Mouse (Mus musculus) G1E (cell line): ENCODE measurements at regions not wholly inside any gene's neighbourhood (a gene's known extent, or its start where the extent isn't known, plus 50 kb on each side); places are given as distances from the start of the nearest gene placed in this dataset.

Source experiments
- ATAC-seq: 2 replicates; pipeline ENCODE4 v1.8.0; 2016; ENCODE audit warnings: mild to moderate bottlenecking; ENCODE audit not compliant: insufficient number of reproducible peaks, poor library complexity, low FRiP score, severe bottlenecking; ENCODE audit errors: extremely low read depth
- DNase-seq: peaks from one replicate; pipeline ENCODE4 v3.0.0; 2012; ENCODE audit warnings: low spot score
- H3K27me3 ChIP-seq: 2 replicates; pipeline ENCODE4 v1.6.1; 2012; ENCODE audit warnings: mild to moderate bottlenecking, low read length, inconsistent platforms; ENCODE audit not compliant: insufficient read depth
- H3K36me3 ChIP-seq: replicated peaks from 2 replicates; pipeline ENCODE3; 2012; ENCODE audit warnings: mild to moderate bottlenecking, inconsistent platforms
- H3K4me1 ChIP-seq: 2 replicates; pipeline ENCODE4 v1.6.1; 2012; ENCODE audit warnings: low read depth, low read length, inconsistent platforms, mixed read lengths; ENCODE audit not compliant: insufficient read depth
- H3K4me3 ChIP-seq: 2 replicates; pipeline ENCODE4 v1.5.1; 2012; ENCODE audit warnings: low read depth, mild to moderate bottlenecking, inconsistent platforms, low read length, moderate library complexity, mixed read lengths
- H3K9me3 ChIP-seq: replicated peaks from 2 replicates; pipeline ENCODE4 v1.6.1; 2012; ENCODE audit warnings: inconsistent platforms
- CTCF ChIP-seq: IDR thresholded peaks from 2 replicates; pipeline ENCODE4 v1.5.1; 2012; ENCODE audit warnings: low read depth, low read length, inconsistent platforms, mixed read lengths
- GATA1 ChIP-seq: IDR thresholded peaks from 2 replicates; pipeline ENCODE4 v1.6.1; 2012; ENCODE audit warnings: borderline replicate concordance, low read length, inconsistent platforms, mixed read lengths
- GATA2 ChIP-seq: IDR thresholded peaks from 2 replicates; pipeline ENCODE4 v1.6.1; 2012; ENCODE audit warnings: low read depth, low read length, inconsistent platforms, borderline replicate concordance
- POLR2AphosphoS5 ChIP-seq: IDR thresholded peaks from 2 replicates; pipeline ENCODE4 v1.6.1; 2012; ENCODE audit warnings: low read depth, low read length, inconsistent platforms; ENCODE audit not compliant: insufficient replicate concordance
- TAL1 ChIP-seq: conservative IDR thresholded peaks from 2 replicates; pipeline ENCODE4 v1.6.1; 2012; ENCODE audit warnings: low read depth, low read length, inconsistent platforms, mixed read lengths

DNA sequence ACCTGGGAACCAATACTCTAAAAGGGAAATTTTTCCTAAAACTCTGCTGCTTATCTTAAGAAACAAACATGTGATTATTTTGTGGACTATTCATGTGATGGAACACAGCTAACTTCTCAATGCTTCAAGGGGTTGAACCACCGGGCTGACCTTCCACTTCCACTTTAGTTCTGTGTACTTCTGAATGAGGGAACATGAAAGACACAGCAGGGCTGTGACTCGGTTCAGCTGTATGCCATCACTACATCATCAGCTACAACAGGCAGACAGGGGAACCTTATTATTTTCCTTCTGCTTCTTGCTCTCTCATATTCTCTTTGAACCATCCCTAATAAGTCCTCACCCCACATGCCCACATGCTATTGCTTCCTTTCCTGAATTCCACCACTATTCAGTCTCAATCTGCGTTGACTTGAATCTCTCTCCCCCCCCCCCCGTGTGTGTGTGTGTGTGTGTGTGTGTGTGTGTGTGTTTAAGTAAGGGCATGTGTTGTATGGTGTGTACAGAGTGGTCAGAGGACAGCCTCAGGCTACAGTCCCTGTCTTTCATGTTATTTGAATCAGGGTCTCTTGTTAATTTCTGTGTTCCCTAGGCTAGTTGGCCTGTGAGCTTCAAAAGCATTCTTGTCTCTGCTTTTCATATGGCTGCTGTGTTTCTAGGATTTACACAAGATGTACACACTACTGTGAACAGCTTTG, 485.7 kb downstream of the Lmo7 start:
- no peak for DNase-seq
- no peak for ATAC-seq
- Histone ChIP-seq H3K36me3 (no peaks in the 10 kb centered on the region), H3K4me3 (no peak overlapping the region), H3K9me3 (peaks cover 28% of the 10 kb centered on the region), H3K4me1 (no peaks in the 10 kb centered on the region), H3K27me3 (no peaks in the 10 kb centered on the region)
- no peak for TF ChIP-seq POLR2AphosphoS5
- no peak for TF ChIP-seq TAL1
- TF ChIP-seq GATA1: no peak
- TF ChIP-seq CTCF: no peak
- no peak for TF ChIP-seq GATA2

DNA sequence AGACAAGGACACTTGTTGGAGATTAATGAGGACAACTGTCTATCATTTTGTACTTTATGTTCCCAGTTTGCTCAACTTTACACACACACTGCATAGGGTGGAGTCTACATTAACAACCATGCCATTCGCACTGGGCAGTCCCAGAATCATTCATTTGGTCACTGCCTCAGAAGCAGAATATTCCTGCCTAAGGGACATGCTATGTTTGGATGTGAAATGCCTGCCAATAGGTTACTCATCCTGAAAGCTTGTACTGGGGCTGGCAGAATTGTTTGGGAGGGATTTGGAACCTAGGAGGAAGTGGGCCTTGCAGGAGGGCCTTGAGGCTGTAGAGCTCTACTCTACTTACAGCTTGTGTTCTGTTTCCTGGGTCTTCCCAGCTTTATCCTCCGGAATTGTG, 482.3 kb downstream of the Lmo7 start:
- H3K36me3 ChIP-seq: no peaks in the 10 kb centered on the region
- DNase-seq (no peak), ATAC-seq (no peak)
- peaks cover 27% of the 10 kb centered on the region for H3K9me3 ChIP-seq
- H3K4me1 ChIP-seq: no peaks in the 10 kb centered on the region
- no peaks in the 10 kb centered on the region for H3K27me3 ChIP-seq
- no peak overlapping the region for H3K4me3 ChIP-seq
- no peak for TF ChIP-seq GATA1
- TF ChIP-seq TAL1: no peak
- no peak for TF ChIP-seq POLR2AphosphoS5
- no peak for TF ChIP-seq GATA2
- no peak for TF ChIP-seq CTCF

DNA sequence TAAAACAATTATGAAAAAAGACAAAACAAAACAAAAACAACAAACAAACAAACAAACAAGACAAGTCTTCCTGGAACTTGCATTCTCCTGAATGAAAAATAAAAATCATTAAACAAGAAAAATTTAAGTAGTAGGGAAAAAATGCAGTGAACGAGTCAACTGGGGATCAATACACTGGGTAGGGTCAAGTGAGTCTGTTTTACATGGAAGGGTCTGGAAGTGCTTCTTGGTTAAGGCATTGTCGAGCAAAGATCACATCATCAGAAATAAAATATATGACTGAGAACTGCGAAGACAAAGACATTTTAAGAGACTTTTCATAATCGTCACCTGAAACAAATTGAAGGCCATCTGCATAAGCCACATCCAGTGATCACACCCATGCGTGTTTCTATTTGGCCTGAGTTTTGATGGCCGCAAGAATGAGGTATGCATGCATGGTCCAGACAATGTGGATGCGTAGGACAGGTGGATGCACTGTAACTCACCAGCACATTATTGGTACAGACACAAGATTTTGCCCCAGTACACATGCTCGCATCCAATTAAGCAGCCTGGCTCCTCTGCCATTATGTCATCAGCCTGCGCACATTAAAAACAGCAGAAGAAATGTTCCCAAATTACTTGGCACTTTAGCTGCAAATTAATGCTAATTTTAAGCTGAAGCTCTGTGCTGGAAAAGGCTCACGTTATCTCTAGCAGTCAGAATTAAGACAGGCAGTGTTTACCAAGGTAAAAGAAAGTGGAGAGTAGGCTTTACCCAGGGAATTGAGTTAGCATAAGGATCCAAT, 475.3 kb downstream of the Lmo7 start:
- Histone ChIP-seq H3K36me3 (no peaks in the 10 kb centered on the region), H3K4me3 (no peak overlapping the region), H3K27me3 (no peaks in the 10 kb centered on the region), H3K9me3 (peaks cover 12% of the 10 kb centered on the region), H3K4me1 (no peaks in the 10 kb centered on the region)
- DNase-seq (no peak), ATAC-seq (no peak)
- TF ChIP-seq POLR2AphosphoS5: no peak
- TF ChIP-seq CTCF: no peak

DNA sequence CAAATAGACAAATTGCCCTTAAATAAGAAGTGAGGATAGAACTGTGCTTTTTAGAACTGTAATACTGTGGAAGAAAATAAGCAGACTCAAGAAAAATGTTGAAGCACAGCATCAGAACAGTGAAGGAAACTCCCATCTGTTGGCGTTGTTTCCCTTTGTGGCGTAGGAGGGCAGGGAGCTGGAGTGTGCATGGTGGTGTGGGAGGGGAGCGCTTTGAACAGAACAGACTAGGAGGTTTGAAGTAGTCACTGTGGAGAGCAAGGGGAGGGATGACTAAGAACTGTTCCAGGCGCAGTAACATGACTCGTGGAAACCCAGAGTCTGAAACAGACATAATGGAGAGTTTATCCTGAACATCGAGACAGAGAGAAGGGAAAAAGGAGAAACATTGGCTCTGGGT, 469.7 kb downstream of the Lmo7 start:
- H3K4me1 ChIP-seq: no peaks in the 10 kb centered on the region
- peaks cover 21% of the 10 kb centered on the region for H3K9me3 ChIP-seq
- H3K4me3 ChIP-seq: no peak overlapping the region
- ATAC-seq (no peak), DNase-seq (no peak)
- TF ChIP-seq CTCF: no peak
- TF ChIP-seq GATA2: no peak
- no peak for TF ChIP-seq GATA1
- no peak for TF ChIP-seq POLR2AphosphoS5
- TF ChIP-seq TAL1: no peak
- H3K36me3 ChIP-seq: no peaks in the 10 kb centered on the region
- H3K27me3 ChIP-seq: no peaks in the 10 kb centered on the region

DNA sequence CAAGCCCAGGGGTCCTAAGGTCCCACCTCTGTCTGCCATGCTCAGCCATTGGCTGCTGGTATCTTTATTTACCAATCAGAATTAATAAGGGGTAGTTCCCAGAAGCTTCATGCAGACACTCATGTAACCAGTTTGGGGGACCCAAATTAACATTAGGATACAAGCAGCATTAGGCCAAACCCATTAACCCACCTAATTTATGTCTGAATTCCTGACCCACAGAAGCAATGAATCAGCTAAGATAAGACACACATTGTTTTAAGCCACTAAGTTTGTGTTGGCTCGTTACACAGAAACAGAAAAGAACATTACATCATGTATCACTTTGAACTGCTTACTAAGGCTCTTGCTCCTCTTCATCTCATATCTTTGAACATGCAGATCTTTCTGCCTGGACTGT, 461.0 kb downstream of the Lmo7 start:
- Histone ChIP-seq H3K4me1 (no peaks in the 10 kb centered on the region), H3K27me3 (no peaks in the 10 kb centered on the region), H3K9me3 (peaks cover 15% of the 10 kb centered on the region), H3K4me3 (no peak overlapping the region), H3K36me3 (no peaks in the 10 kb centered on the region)
- no peak for ATAC-seq
- DNase-seq: no peak
- no peak for TF ChIP-seq GATA2
- TF ChIP-seq CTCF: no peak
- TF ChIP-seq GATA1: no peak
- no peak for TF ChIP-seq POLR2AphosphoS5
- no peak for TF ChIP-seq TAL1

DNA sequence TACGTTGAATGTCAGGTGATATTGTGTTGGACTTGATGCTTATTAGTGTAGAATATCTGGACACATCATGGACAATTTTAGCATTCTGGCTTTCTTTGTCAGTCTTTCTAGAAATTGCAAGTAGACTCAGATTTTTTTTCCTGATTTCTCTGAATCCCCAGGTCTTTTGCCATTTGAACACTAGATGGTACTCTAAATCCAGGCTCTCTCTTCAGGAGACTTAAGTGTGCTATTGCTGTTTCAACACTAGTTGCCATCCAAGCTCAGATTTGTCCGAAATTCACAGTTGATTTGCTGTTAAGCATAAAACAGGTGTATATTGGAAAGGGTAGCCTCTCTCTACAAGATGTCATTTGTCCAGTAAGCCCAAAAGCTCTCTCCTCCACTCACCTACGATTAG, 451.5 kb downstream of the Lmo7 start:
- TF ChIP-seq POLR2AphosphoS5 (no peak), TAL1 (no peak), GATA2 (no peak), GATA1 (no peak), CTCF (no peak)
- ATAC-seq (no peak), DNase-seq (no peak)
- H3K4me1 ChIP-seq: no peaks in the 10 kb centered on the region
- no peaks in the 10 kb centered on the region for H3K36me3 ChIP-seq
- H3K27me3 ChIP-seq: no peaks in the 10 kb centered on the region
- H3K4me3 ChIP-seq: no peak overlapping the region
- H3K9me3 ChIP-seq: peaks cover 16% of the 10 kb centered on the region
